Mouse (Mus musculus) right cerebral cortex, postnatal 25 days (tissue): Measurements from ENCODE around the gene Nos1ap.

Experiments used
- DNase-seq: peaks from one replicate; pipeline ENCODE4 v3.0.0; 2022

The Nos1ap gene

GRCm38 (mm10) chr1:170270696-170271095 lies 319.0 kb downstream of the Nos1ap start:
- DNase-seq: no peak

GRCm38 (mm10) chr1:170270281-170270680 lies 319.4 kb downstream of the Nos1ap start:
- DNase-seq: no peak

- peak; percentile 89 for DNase-seq
Observed at GRCm38 (mm10) chr1:170255560-170255910, 334.1 kb downstream of the Nos1ap start.

- DNase-seq: no peak
Observed at GRCm38 (mm10) chr1:170254893-170255559, 334.6 kb downstream of the Nos1ap start.
